Mouse (Mus musculus) neural tube, embryonic 15.5 days (tissue): ENCODE results near the gene Fsd1l. TPM values are rescaled to one million over a fixed set of nuclear protein-coding genes. Genes with fewer than 3 reads are reported as not detected.
"Not testable (repeated sequence)": the region's sequence is repeated elsewhere in the genome, so short reads cannot be mapped to it uniquely, and the experiment has no call there.

Experiments used
- ATAC-seq: fragments of 200-750 bp; cut with Nextera tagmentation; 2 replicates; pipeline ENCODE4 v1.8.0; 2017; ENCODE audit warnings: mild to moderate bottlenecking, moderate TSS enrichment, moderate library complexity; ENCODE audit not compliant: low FRiP score
- H3K27ac ChIP-seq: fragments of 300-500 bp; sonication (generic); replicated peaks from 2 replicates; pipeline ENCODE4 v1.5.1; 2015; ENCODE audit warnings: mild to moderate bottlenecking, inconsistent platforms
- H3K27me3 ChIP-seq: fragments of 300-500 bp; sonication (generic); replicated peaks from 2 replicates; pipeline ENCODE4 v1.6.1; 2015; ENCODE audit warnings: inconsistent platforms
- H3K36me3 ChIP-seq: fragments of 300-500 bp; sonication (generic); 2 replicates; pipeline ENCODE4 v1.6.1; 2015; ENCODE audit warnings: inconsistent platforms
- H3K4me1 ChIP-seq: fragments of 300-500 bp; sonication (generic); 2 replicates; pipeline ENCODE4 v1.6.1; 2015; ENCODE audit warnings: inconsistent platforms
- H3K4me2 ChIP-seq: fragments of 300-500 bp; sonication (generic); 2 replicates; pipeline ENCODE4 v1.6.1; 2015; ENCODE audit warnings: inconsistent platforms, mild to moderate bottlenecking, moderate library complexity
- H3K4me3 ChIP-seq: fragments of 300-500 bp; sonication (generic); replicated peaks from 2 replicates; pipeline ENCODE4 v1.5.1; 2015; ENCODE audit warnings: mild to moderate bottlenecking, inconsistent platforms
- H3K9ac ChIP-seq: fragments of 300-500 bp; sonication (generic); replicated peaks from 2 replicates; pipeline ENCODE4 v1.6.1; 2015; ENCODE audit warnings: mild to moderate bottlenecking, inconsistent platforms
- H3K9me3 ChIP-seq: fragments of 300-500 bp; sonication (generic); replicated peaks from 2 replicates; pipeline ENCODE4 v1.6.1; 2016; ENCODE audit warnings: inconsistent platforms
- WGBS: fragments of 180-500 bp; shearing (Covaris S2); methylation state at CpG from one replicate; pipeline ENCODE4 v1.1.7; 2015; ENCODE audit warnings: mixed read lengths; 5-methylcytosine and 5-hydroxymethylcytosine counted together
- polyA plus RNA-seq: library from polyadenylated mRNA; unstranded; fragments of >200 nt; fragmentation: Nextera tagmentation; extraction: Ambion mirVana; gene quantifications from 2 replicates; pipeline ENCODE4 v1.2.1, GENCODE M21; 2015

Gene Fsd1l
- polyA plus RNA-seq, 1 experiment from 2014 or later, result 34.0 TPM

- H3K27me3 ChIP-seq, result no peaks in the 10 kb centered on the region
- H3K36me3 ChIP-seq, result no peaks in the 10 kb centered on the region
- H3K4me2 ChIP-seq, result peak within 1 kb of the TSS; percentile 70
- peak; percentile 86 for ATAC-seq
- peak within 1 kb of the TSS; percentile 83 for H3K9ac ChIP-seq
- WGBS, result 8% methylated on average over 7 of the region's 7 CpGs
- H3K4me1 ChIP-seq, result peaks cover 15% of the 10 kb centered on the region
- peak within 1 kb of the TSS; percentile 87 for H3K4me3 ChIP-seq
- H3K27ac ChIP-seq, result peak within 1 kb of the TSS; percentile 91
- no peaks in the 10 kb centered on the region for H3K9me3 ChIP-seq
Measured at GRCm38 (mm10) chr4:53713704-53714050, 82.4 kb downstream of the Fsd1l start, which contains the start of gene Fktn. Gene Fktn, plus strand, starts transcription at chr4:53713998.

- peak; percentile 92 for ATAC-seq
- Histone ChIP-seq H3K4me2 (peak overlapping the region; percentile 70), H3K9me3 (no peaks in the 10 kb centered on the region), H3K4me3 (peak overlapping the region; percentile 87), H3K4me1 (peaks cover 15% of the 10 kb centered on the region), H3K36me3 (no peaks in the 10 kb centered on the region), H3K27me3 (no peaks in the 10 kb centered on the region), H3K27ac (peak overlapping the region; percentile 91), H3K9ac (peak overlapping the region; percentile 83)
- 9% methylated on average over 58 of the region's 58 CpGs for WGBS
Measured at GRCm38 (mm10) chr4:53714051-53714814, 83.0 kb downstream of the Fsd1l start.

- Histone ChIP-seq H3K4me3 (no peak overlapping the region), H3K27me3 (no peaks in the 10 kb centered on the region), H3K36me3 (peaks cover 2% of the 10 kb centered on the region; the same call in 1 of the 2 replicates), H3K27ac (no peak overlapping the region), H3K9me3 (no peaks in the 10 kb centered on the region), H3K9ac (no peak overlapping the region), H3K4me1 (peaks cover 15% of the 10 kb centered on the region), H3K4me2 (peak overlapping the region; percentile 70)
- ATAC-seq, result no peak
Measured at GRCm38 (mm10) chr4:53715977-53716376, 84.7 kb downstream of the Fsd1l start.

GRCm38 (mm10) chr4:53717546-53717945, 86.3 kb downstream of the Fsd1l start:
- Histone ChIP-seq H3K27me3 (no peaks in the 10 kb centered on the region), H3K27ac (no peak overlapping the region), H3K9me3 (no peaks in the 10 kb centered on the region), H3K4me3 (no peak overlapping the region), H3K4me2 (no peak overlapping the region), H3K36me3 (peaks cover 13% of the 10 kb centered on the region), H3K4me1 (peaks cover 15% of the 10 kb centered on the region), H3K9ac (no peak overlapping the region)
- WGBS, result 89% methylated on average over 4 of the region's 4 CpGs
- ATAC-seq, result no peak

- H3K27me3 ChIP-seq, result no peaks in the 10 kb centered on the region
- no peak for ATAC-seq
- no peak overlapping the region for H3K27ac ChIP-seq
- H3K36me3 ChIP-seq, result peaks cover 14% of the 10 kb centered on the region
- H3K9ac ChIP-seq, result no peak overlapping the region
- no peak overlapping the region for H3K4me3 ChIP-seq
- H3K4me1 ChIP-seq, result peaks cover 15% of the 10 kb centered on the region
- H3K4me2 ChIP-seq, result no peak overlapping the region
- H3K9me3 ChIP-seq, result no peaks in the 10 kb centered on the region
- WGBS, result 90% methylated on average over 5 of the region's 5 CpGs
Measured at GRCm38 (mm10) chr4:53718261-53718660, 87.0 kb downstream of the Fsd1l start.

- Histone ChIP-seq H3K4me3 (no peak overlapping the region), H3K4me2 (no peak overlapping the region), H3K27me3 (no peaks in the 10 kb centered on the region), H3K27ac (no peak overlapping the region), H3K9me3 (no peaks in the 10 kb centered on the region), H3K4me1 (no peaks in the 10 kb centered on the region), H3K36me3 (peaks cover 29% of the 10 kb centered on the region), H3K9ac (no peak overlapping the region)
- ATAC-seq, result no peak
- WGBS, result 84% methylated on average over 4 of the region's 4 CpGs
Measured at GRCm38 (mm10) chr4:53722506-53722905, 91.2 kb downstream of the Fsd1l start.

GRCm38 (mm10) chr4:53726100-53726499, 94.8 kb downstream of the Fsd1l start:
- not testable (repeated sequence) for H3K27me3 ChIP-seq, H3K4me2 ChIP-seq, H3K4me3 ChIP-seq, H3K27ac ChIP-seq, ATAC-seq, H3K4me1 ChIP-seq, H3K9ac ChIP-seq, H3K9me3 ChIP-seq
- WGBS, result 93% methylated on average over 2 of the region's 2 CpGs
- H3K36me3 ChIP-seq, result peaks cover 40% of the 10 kb centered on the region

- H3K4me3 ChIP-seq, result no peak overlapping the region
- H3K36me3 ChIP-seq, result peaks cover 43% of the 10 kb centered on the region
- H3K9ac ChIP-seq, result no peak overlapping the region
- 100% methylated on average over 1 of the region's 1 CpGs for WGBS
- ATAC-seq, result no peak
- H3K4me2 ChIP-seq, result no peak overlapping the region
- H3K4me1 ChIP-seq, result no peaks in the 10 kb centered on the region
- no peak overlapping the region for H3K27ac ChIP-seq
- H3K9me3 ChIP-seq, result no peaks in the 10 kb centered on the region
- H3K27me3 ChIP-seq, result no peaks in the 10 kb centered on the region
Measured at GRCm38 (mm10) chr4:53728121-53728520, 96.8 kb downstream of the Fsd1l start.

GRCm38 (mm10) chr4:53738956-53739616, 107.8 kb downstream of the Fsd1l start:
- H3K4me1 ChIP-seq, result no peaks in the 10 kb centered on the region
- peak; percentile 57; the same call in 1 of the 2 replicates for ATAC-seq
- no peaks in the 10 kb centered on the region for H3K9me3 ChIP-seq
- H3K27ac ChIP-seq, result no peak overlapping the region
- no peaks in the 10 kb centered on the region for H3K27me3 ChIP-seq
- H3K9ac ChIP-seq, result no peak overlapping the region
- peaks cover 45% of the 10 kb centered on the region for H3K36me3 ChIP-seq
- no peak overlapping the region for H3K4me2 ChIP-seq
- H3K4me3 ChIP-seq, result no peak overlapping the region
- 35% methylated on average over 6 of the region's 6 CpGs for WGBS

GRCm38 (mm10) chr4:53749831-53750230, 118.6 kb downstream of the Fsd1l start:
- H3K4me3 ChIP-seq, result no peak overlapping the region

GRCm38 (mm10) chr4:53750391-53751120, 119.3 kb downstream of the Fsd1l start:
- no peak overlapping the region for H3K27ac ChIP-seq
- H3K4me2 ChIP-seq, result no peak overlapping the region
- H3K9me3 ChIP-seq, result no peaks in the 10 kb centered on the region
- no peak overlapping the region for H3K4me3 ChIP-seq
- no peak overlapping the region for H3K9ac ChIP-seq
- ATAC-seq, result no peak
- no peaks in the 10 kb centered on the region for H3K4me1 ChIP-seq
- peaks cover 21% of the 10 kb centered on the region for H3K36me3 ChIP-seq
- 88% methylated on average over 16 of the region's 16 CpGs for WGBS
- no peaks in the 10 kb centered on the region for H3K27me3 ChIP-seq

More at GRCm38 (mm10) chr4:53749831-53750230, 118.6 kb downstream of the Fsd1l start:
- Histone ChIP-seq H3K27ac (no peak overlapping the region), H3K9ac (no peak overlapping the region), H3K4me2 (no peak overlapping the region), H3K4me1 (no peaks in the 10 kb centered on the region), H3K9me3 (no peaks in the 10 kb centered on the region), H3K36me3 (peaks cover 14% of the 10 kb centered on the region), H3K27me3 (no peaks in the 10 kb centered on the region)
- ATAC-seq, result no peak
